Mouse (Mus musculus) layer of hippocampus, postnatal 25 days (tissue): ENCODE measurements at regions not wholly inside any gene's neighbourhood (a gene's known extent, or its start where the extent isn't known, plus 50 kb on each side); places are given as distances from the start of the nearest gene placed in this dataset.

Experiments
- DNase-seq, 2 experiments: peaks; one replicate each; pipeline ENCODE4 v3.0.0; 2022; ENCODE audit warnings: mixed read lengths in 2 of 2, low spot score in 1 of 2; ENCODE audit errors: extremely low spot score in 1 of 2

DNA sequence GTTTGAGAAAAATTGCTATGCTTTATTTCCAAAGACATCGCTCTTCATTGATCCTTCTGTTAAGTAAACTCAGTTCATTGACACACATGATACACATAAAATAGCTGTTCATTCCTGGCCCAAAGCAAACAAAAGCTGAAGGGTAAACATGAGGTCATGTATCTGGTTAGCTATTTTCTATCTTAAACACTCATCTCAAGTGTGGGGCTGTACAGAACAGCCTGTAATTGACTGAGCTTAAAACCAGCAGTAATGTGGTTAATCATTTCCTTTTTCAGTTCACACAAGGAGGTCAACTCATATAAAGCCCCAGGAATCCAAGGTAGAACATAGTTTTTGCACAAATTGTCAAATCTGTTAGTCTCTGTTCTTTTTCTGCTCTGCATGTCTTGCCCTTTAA, 94.5 kb downstream of the Cldn17 start:
- no peak for DNase-seq

DNA sequence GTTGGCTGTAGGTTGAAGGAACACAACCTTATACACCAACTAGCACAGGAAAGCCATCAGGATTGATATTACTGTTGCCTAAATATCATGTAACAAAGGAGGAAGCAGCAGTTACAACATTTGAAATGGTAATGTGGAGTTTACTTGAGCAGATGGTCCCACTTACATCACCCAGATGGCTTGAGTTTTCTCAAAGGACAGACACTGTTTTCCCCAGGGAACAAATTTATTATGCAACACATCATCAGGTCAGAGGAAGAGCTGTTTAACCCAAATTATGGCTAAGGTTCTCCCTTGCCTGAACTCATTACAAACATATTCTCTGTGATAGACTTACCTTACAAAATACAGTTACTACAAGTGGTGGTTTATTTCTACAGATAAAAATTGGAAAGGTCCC, 98.6 kb downstream of the Cldn17 start:
- no peak for DNase-seq

DNA sequence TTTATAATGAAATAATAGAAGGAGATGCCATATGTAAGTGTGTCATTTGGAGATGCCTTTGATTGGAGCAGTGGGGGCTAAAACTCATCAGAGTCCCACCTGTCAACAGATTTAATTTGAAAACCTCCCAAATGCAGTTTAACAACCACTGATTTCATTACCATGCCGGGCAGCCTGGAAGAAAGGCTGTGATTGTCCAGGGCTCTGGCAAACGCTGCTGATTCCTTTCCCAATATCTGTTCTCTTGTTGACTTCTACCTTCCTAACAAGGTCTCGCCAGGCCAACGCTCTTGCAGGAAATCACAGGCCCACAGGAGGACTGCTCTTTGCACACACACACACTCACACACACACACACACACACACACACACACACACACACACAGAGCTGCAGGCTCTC, 102.4 kb downstream of the Cldn17 start:
- DNase-seq, result no peak

DNA sequence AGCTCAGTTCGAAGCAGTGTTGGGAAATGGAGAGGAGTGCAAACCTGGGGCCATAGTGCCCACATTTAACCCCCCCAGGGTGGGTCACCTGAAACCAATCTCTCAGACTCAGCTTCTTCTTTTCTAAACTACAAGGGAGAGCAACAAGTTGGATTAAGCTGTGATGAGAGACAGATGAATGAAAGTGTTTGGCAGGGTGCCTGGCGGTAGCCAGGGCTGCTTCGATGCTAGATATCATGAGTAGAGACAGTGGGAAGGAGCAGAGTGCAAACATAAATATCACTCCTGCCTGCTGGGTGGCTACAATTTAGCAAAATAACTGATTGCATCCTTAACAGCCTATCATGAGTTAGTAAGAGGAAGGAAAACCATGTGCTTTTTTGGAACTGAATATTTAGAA, 106.9 kb downstream of the Cldn17 start:
- no peak for DNase-seq

DNA sequence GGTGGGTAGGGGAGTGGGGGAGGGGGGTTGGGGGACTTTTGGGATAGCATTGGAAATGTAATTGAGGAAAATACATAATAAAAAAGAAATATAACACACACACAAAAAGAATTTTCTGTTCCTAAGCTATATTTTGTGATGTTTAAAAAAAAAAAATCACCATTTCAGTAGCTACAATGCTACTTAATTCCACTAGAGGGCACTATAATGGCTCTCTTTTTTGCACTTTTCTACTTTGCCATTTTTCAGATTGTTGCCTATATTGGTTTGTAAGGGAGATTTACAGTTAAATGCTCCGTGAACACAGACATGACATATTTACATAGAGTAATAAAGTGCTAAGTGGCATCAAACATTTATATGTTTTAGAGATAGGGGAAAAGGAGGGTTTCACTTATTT, 102.7 kb upstream of the Grik1 start:
- DNase-seq, result no peak

DNA sequence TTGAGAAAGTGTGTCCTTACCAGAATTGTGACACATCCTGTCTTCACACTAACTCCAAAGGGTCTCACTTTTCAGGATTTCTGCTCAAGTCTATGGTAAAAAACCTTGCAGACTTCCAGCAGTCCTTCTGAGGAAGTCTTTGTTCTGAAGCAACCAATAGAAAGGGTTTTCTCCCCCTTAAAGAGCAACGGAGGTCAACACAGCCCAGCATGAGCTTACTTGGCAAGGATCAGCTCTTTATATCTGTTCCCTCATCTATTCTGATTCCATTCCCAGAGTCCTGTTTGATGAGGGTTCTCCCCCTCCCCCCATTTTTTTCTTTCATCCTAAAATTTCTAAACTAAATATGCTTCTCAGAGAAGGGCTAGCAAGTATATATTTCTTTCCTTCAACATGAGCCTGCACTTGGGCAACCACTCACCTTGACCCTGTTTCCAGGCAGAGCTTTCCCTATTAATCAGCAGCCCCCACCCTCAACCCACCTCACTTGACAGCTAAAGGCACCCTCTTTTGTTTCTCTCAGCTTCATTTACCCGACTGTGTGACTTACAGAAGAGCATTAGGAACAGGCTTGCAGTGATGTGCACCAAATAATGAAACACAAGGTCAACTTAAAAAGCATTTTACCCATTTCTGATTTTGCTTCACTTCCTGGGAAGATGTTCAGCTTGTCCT, 91.7 kb upstream of the Grik1 start:
- DNase-seq, result no peak

DNA sequence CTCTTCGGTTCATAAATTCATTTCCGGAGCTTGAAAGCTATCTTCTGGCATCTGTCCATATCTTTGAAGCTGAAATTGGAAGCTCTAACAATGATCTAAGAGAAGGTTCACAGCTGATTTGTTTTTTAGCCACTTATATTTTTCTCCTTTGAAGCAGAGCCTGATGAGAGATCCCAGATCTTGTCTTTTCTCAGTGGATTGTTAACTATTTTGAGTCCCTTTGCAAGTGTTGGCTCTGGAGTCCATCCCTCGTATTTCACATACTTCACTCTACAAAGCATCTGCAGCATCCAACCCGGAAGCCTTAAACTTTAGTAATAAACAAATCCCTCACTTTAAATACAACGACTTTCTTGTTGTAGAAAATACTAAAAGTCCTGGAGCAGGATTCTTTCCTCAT, 85.6 kb upstream of the Grik1 start:
- no peak for DNase-seq

DNA sequence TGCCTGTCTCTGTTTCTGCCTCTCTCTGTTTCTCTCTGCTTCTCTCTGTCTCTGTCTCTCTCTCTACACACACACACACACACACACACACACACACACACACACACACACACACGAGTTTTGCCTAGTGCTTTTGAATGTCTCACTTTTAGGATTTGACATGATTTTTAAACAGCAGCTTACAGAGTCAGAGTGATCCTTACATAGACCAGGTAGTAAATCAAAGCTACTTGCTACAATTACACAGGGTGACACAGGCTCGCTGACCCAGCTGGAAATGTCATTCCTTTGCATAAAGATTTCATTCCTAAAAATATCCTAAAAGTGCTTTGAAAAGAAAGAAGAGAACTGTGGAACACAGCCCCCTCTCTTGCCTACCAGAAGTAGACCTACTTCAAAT, 84.5 kb upstream of the Grik1 start:
- no peak for DNase-seq

DNA sequence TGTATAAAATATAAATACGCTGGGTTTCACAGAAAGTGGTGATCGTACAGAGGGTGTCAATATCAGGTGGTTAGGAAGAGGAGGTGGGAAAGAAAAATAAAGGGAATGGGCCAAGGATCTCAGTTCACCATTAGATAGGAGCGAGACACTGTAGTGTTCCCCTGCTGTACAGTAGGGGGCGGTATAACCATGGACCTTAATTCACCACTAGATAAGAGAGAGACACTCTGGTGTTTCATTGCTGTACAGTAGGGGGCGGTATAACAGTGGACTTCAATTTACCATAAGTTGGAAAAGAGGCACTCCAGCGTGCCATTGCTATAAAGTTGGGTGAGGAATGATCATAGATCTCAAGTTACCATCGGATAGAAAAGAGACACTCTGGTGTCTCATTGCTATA, 82.0 kb upstream of the Grik1 start:
- DNase-seq, result peak in 1 of 2 experiments; percentile 31

DNA sequence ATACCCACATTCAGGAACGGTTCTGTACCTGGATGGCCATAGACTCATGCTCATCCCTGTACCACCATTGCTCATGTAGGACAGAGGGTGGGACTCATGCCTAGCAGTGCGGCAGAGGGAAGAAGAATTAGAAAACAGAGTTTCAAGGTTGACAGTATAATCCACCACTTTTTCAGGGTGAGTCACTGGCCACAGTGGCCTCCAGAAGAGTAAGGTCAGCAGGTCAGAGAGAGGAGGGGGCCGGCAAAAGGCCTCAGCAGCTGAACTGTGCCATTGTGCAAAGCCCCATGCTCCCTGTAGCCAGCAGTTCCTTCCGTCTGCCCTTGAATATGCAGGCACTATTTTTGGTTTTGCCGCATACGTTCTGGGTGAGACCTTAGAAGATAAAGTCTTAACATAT, 78.1 kb upstream of the Grik1 start:
- no peak for DNase-seq

DNA sequence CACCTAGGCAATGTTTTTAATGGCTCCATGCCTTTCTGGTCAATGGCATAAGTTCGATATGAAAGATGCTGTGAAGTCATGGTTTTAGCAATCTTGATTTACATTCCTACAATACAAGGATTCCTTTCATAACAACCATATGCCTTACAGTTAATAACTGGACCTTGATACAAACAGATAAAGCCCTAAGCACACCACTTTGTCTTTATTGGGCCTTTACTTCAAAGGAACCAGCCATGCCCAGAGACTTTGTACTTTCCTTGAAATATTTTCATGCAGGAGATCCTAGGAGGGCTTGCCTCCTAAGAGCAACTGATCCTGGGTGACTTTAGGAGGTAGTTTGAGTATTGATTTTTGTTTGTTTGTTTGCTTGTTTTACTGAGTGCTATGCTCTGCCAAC, 77.1 kb upstream of the Grik1 start:
- no peak for DNase-seq

DNA sequence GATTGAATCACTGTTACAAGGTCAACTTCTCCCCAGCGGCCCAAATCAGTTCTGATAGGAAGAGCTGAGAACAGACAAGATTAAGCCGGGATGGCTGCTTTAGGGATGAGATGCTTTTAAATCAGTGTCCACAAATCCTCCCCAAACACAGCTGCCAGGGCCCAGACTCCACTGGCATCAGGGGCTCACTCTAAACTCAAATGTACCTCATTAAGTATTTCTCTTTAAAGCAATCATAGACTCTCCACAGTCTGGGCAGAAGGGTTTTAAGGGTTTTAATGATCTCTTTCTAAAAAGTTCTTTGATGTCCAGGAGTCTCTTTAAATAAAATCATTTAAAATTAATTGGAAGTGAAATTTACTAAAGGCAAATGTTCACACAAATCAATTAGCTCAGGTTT, 70.0 kb upstream of the Grik1 start:
- DNase-seq, result no peak
